Mouse (Mus musculus) layer of hippocampus, adult 9-11 months (tissue): Measurements from ENCODE around the gene Pnliprp1.
A peak's percentile ranks its signal among the peaks of the same experiment; 100 is the strongest.

Experiments
- DNase-seq: peaks from one replicate; pipeline ENCODE4 v3.0.0; 2022

The Pnliprp1 gene

DNA sequence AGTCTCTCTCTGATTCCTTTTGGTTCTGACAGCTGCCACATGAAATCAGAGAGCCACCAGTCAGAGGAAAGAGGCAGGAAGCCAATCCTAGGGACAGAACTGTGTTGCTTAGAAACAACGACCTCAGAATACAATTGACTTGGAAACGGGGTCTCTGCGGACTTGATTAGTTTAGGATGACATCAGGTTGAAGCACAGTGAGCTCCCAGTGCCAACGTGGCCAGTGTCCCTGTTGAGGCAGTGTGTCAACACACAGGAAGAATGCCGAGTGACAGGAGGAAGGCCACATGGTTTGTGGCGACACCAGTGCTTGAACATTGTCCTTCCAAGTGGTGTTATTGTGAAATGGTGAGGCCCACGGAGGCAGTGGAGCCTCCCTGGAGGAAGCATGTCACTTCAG is 55.3 kb downstream of the Pnliprp1 start:
- peak; percentile 51 for DNase-seq

GRCm38 (mm10) chr19:58789194-58789593 is 60.5 kb downstream of the Pnliprp1 start:
- peak; percentile 56 for DNase-seq
